Mouse (Mus musculus): ENCODE data around the gene Serac1. TPM values are rescaled to one million over a fixed set of nuclear protein-coding genes. Genes with fewer than 3 reads are reported as not detected.

Gene Serac1
- polyA plus RNA-seq, 1 experiment from 2014 or later = 0.73 TPM

- DNase-seq (no peak), ATAC-seq (no peak)
- Histone ChIP-seq H3K36me3 (replicated peaks; ENCODE audit: insufficient read depth, low read length) (no peaks in the 10 kb centered on the region), H3K9ac (replicated peaks) (no peak overlapping the region), H3K27ac (ENCODE audit: low read depth) (no peak overlapping the region), H3K4me1 (ENCODE audit: insufficient read depth) (peaks cover 10% of the 10 kb centered on the region), H3K4me3 (ENCODE audit: low read depth, low read length) (no peak overlapping the region), H3K9me3 (ENCODE audit: low read length) (no peaks in the 10 kb centered on the region), H3K27me3 (ENCODE audit: insufficient read depth, low read length) (no peaks in the 10 kb centered on the region), H3K4me2 (ENCODE audit: low read depth, low read length) (no peak overlapping the region)
- 34% methylated on average over 6 of the region's 6 CpGs for WGBS (ENCODE audit: insufficient replicate concordance)
- TF ChIP-seq EP300 (IDR thresholded peaks at IDR 0.05; ENCODE audit: low read depth) (no peak), CTCF (IDR thresholded peaks at IDR 0.05; ENCODE audit: low read depth) (no peak)
These were observed 78.2 kb downstream of the Serac1 start for GRCm38 (mm10) chr17:6001389-6001788.

- ATAC-seq (no peak), DNase-seq (no peak)
- H3K4me2 ChIP-seq (ENCODE audit: low read depth, low read length) = no peak overlapping the region
- 73% methylated on average over 8 of the region's 8 CpGs for WGBS (ENCODE audit: insufficient replicate concordance)
- no peak overlapping the region for H3K4me3 ChIP-seq (ENCODE audit: low read depth, low read length)
- no peak overlapping the region for H3K9ac ChIP-seq (replicated peaks)
- H3K27ac ChIP-seq (ENCODE audit: low read depth) = no peak overlapping the region
- no peaks in the 10 kb centered on the region for H3K27me3 ChIP-seq (ENCODE audit: insufficient read depth, low read length)
- TF ChIP-seq EP300 (IDR thresholded peaks at IDR 0.05; ENCODE audit: low read depth) (no peak), CTCF (IDR thresholded peaks at IDR 0.05; ENCODE audit: low read depth) (no peak)
- H3K36me3 ChIP-seq (replicated peaks; ENCODE audit: insufficient read depth, low read length) = no peaks in the 10 kb centered on the region
- peaks cover 5% of the 10 kb centered on the region for H3K4me1 ChIP-seq (ENCODE audit: insufficient read depth)
- H3K9me3 ChIP-seq (ENCODE audit: low read length) = no peaks in the 10 kb centered on the region
These were observed 78.6 kb downstream of the Serac1 start for GRCm38 (mm10) chr17:6000864-6001319.

- no peak overlapping the region for H3K27ac ChIP-seq (ENCODE audit: low read depth)
- no peak overlapping the region for H3K4me3 ChIP-seq (ENCODE audit: low read depth, low read length)
- H3K4me2 ChIP-seq (ENCODE audit: low read depth, low read length) = no peak overlapping the region
- H3K27me3 ChIP-seq (ENCODE audit: insufficient read depth, low read length) = no peaks in the 10 kb centered on the region
- H3K9ac ChIP-seq (replicated peaks) = no peak overlapping the region
- TF ChIP-seq EP300 (IDR thresholded peaks at IDR 0.05; ENCODE audit: low read depth) (no peak), CTCF (IDR thresholded peaks at IDR 0.05; ENCODE audit: low read depth) (no peak)
- H3K4me1 ChIP-seq (ENCODE audit: insufficient read depth) = no peaks in the 10 kb centered on the region
- ATAC-seq (no peak), DNase-seq (no peak)
- H3K9me3 ChIP-seq (ENCODE audit: low read length) = no peaks in the 10 kb centered on the region
- no peaks in the 10 kb centered on the region for H3K36me3 ChIP-seq (replicated peaks; ENCODE audit: insufficient read depth, low read length)
- WGBS (ENCODE audit: insufficient replicate concordance) = 54% methylated on average over 5 of the region's 5 CpGs
These were observed 80.5 kb downstream of the Serac1 start for GRCm38 (mm10) chr17:5999039-5999543.

GRCm38 (mm10) chr17:5998235-5998500 lies 81.4 kb downstream of the Serac1 start:
- Histone ChIP-seq H3K4me3 (ENCODE audit: low read depth, low read length) (no peak overlapping the region), H3K4me2 (ENCODE audit: low read depth, low read length) (no peak overlapping the region), H3K36me3 (replicated peaks; ENCODE audit: insufficient read depth, low read length) (no peaks in the 10 kb centered on the region), H3K27ac (ENCODE audit: low read depth) (no peak overlapping the region), H3K4me1 (ENCODE audit: insufficient read depth) (no peaks in the 10 kb centered on the region), H3K27me3 (ENCODE audit: insufficient read depth, low read length) (no peaks in the 10 kb centered on the region), H3K9ac (replicated peaks) (no peak overlapping the region), H3K9me3 (ENCODE audit: low read length) (no peaks in the 10 kb centered on the region)
- ATAC-seq (no peak), DNase-seq (no peak)
- TF ChIP-seq CTCF (IDR thresholded peaks at IDR 0.05; ENCODE audit: low read depth) (no peak), EP300 (IDR thresholded peaks at IDR 0.05; ENCODE audit: low read depth) (no peak)

GRCm38 (mm10) chr17:5997380-5998234 lies 81.9 kb downstream of the Serac1 start:
- Histone ChIP-seq H3K4me1 (ENCODE audit: insufficient read depth) (no peaks in the 10 kb centered on the region), H3K27me3 (ENCODE audit: insufficient read depth, low read length) (no peaks in the 10 kb centered on the region), H3K9me3 (ENCODE audit: low read length) (no peaks in the 10 kb centered on the region), H3K27ac (ENCODE audit: low read depth) (no peak overlapping the region), H3K9ac (replicated peaks) (no peak overlapping the region), H3K4me3 (ENCODE audit: low read depth, low read length) (no peak overlapping the region), H3K4me2 (ENCODE audit: low read depth, low read length) (no peak overlapping the region), H3K36me3 (replicated peaks; ENCODE audit: insufficient read depth, low read length) (no peaks in the 10 kb centered on the region)
- 67% methylated on average over 16 of the region's 16 CpGs for WGBS (ENCODE audit: insufficient replicate concordance)
- ATAC-seq = no peak
- DNase-seq = no peak
- TF ChIP-seq EP300 (IDR thresholded peaks at IDR 0.05; ENCODE audit: low read depth) (no peak), CTCF (IDR thresholded peaks at IDR 0.05; ENCODE audit: low read depth) (no peak)

- Histone ChIP-seq H3K4me3 (ENCODE audit: low read depth, low read length) (no peak overlapping the region), H3K9me3 (ENCODE audit: low read length) (no peaks in the 10 kb centered on the region), H3K27me3 (ENCODE audit: insufficient read depth, low read length) (no peaks in the 10 kb centered on the region), H3K4me2 (ENCODE audit: low read depth, low read length) (no peak overlapping the region), H3K27ac (ENCODE audit: low read depth) (no peak overlapping the region), H3K4me1 (ENCODE audit: insufficient read depth) (no peaks in the 10 kb centered on the region), H3K9ac (replicated peaks) (no peak overlapping the region), H3K36me3 (replicated peaks; ENCODE audit: insufficient read depth, low read length) (no peaks in the 10 kb centered on the region)
- 78% methylated on average over 14 of the region's 14 CpGs for WGBS (ENCODE audit: insufficient replicate concordance)
- ATAC-seq = no peak
- DNase-seq = no peak
- TF ChIP-seq CTCF (IDR thresholded peaks at IDR 0.05; ENCODE audit: low read depth) (no peak), EP300 (IDR thresholded peaks at IDR 0.05; ENCODE audit: low read depth) (no peak)
These were observed 83.0 kb downstream of the Serac1 start for GRCm38 (mm10) chr17:5996589-5996988.
